Mouse (Mus musculus) intestine, embryonic 16.5 days (tissue): Measurements from ENCODE around the gene Tas2r123. TPM values are rescaled to one million over a fixed set of nuclear protein-coding genes. Genes with fewer than 3 reads are reported as not detected.

Experiments
- ATAC-seq: fragments of 200-750 bp; cut with Nextera tagmentation; 2 replicates; pipeline ENCODE4 v1.8.0; 2017; ENCODE audit warnings: moderate TSS enrichment, moderate library complexity
- H3K27ac ChIP-seq: fragments of 300-500 bp; sonication (generic); 2 replicates; pipeline ENCODE4 v1.5.1; 2014; ENCODE audit warnings: mild to moderate bottlenecking, low read length
- H3K27me3 ChIP-seq: fragments of 300-500 bp; sonication (generic); replicated peaks from 2 replicates; pipeline ENCODE4 v1.6.1; 2014; ENCODE audit warnings: low read length, control low read depth, mixed read lengths; ENCODE audit not compliant: control insufficient read depth, insufficient read depth
- H3K36me3 ChIP-seq: fragments of 300-500 bp; sonication (generic); 2 replicates; pipeline ENCODE4 v1.6.1; 2014; ENCODE audit warnings: low read length, control low read depth; ENCODE audit not compliant: control insufficient read depth, insufficient read depth
- H3K4me1 ChIP-seq: fragments of 300-500 bp; sonication (generic); 2 replicates; pipeline ENCODE4 v1.6.1; 2014; ENCODE audit warnings: low read length, control low read depth, mixed read lengths; ENCODE audit not compliant: control insufficient read depth, insufficient read depth
- H3K4me2 ChIP-seq: fragments of 300-500 bp; sonication (generic); 2 replicates; pipeline ENCODE4 v1.6.1; 2014; ENCODE audit warnings: low read depth, low read length, control low read depth
- H3K4me3 ChIP-seq: fragments of 300-500 bp; sonication (generic); 2 replicates; pipeline ENCODE4 v1.5.1; 2014; ENCODE audit warnings: mild to moderate bottlenecking, low read length
- H3K9ac ChIP-seq: fragments of 300-500 bp; sonication (generic); 2 replicates; pipeline ENCODE4 v1.6.1; 2014; ENCODE audit warnings: low read depth, low read length
- H3K9me3 ChIP-seq: fragments of 300-500 bp; sonication (generic); 2 replicates; pipeline ENCODE4 v1.6.1; 2016; ENCODE audit warnings: low read length, control low read depth; ENCODE audit not compliant: control insufficient read depth
- WGBS: fragments of 180-500 bp; shearing (Covaris S2); extraction: QIAGEN DNeasy Blood & Tissue Kit; methylation state at CpG from one replicate; pipeline ENCODE4 v1.1.7; 2014; 5-methylcytosine and 5-hydroxymethylcytosine counted together
- polyA plus RNA-seq: library from polyadenylated mRNA; unstranded; fragments of >200 nt; fragmentation: Nextera tagmentation; extraction: Ambion mirVana; gene quantifications from 2 replicates; pipeline ENCODE4 v1.2.1, GENCODE M21; 2015

Tas2r123 gene
- not detected in 2 replicates for polyA plus RNA-seq

- H3K27ac ChIP-seq: no peak within 1 kb of the TSS
- H3K4me2 ChIP-seq: no peak within 1 kb of the TSS
- H3K9me3 ChIP-seq: no peaks in the 10 kb centered on the region
- H3K36me3 ChIP-seq: no peaks in the 10 kb centered on the region
- no peaks in the 10 kb centered on the region for H3K27me3 ChIP-seq
- no peak for ATAC-seq
- H3K4me3 ChIP-seq: no peak within 1 kb of the TSS
- H3K9ac ChIP-seq: no peak within 1 kb of the TSS
- no peaks in the 10 kb centered on the region for H3K4me1 ChIP-seq
- 74% methylated on average over 1 of the region's 1 CpGs for WGBS
Measured at GRCm38 (mm10) chr6:132846842-132847241, at the start of gene Tas2r123. TSS of gene Tas2r123 (plus strand) at chr6:132847142.

GRCm38 (mm10) chr6:132802518-132802917 lies 44.4 kb upstream of the Tas2r123 start, which contains the start of gene Tas2r117:
TSS of gene Tas2r117 (plus strand) at chr6:132802818.
- H3K9me3 ChIP-seq: no peaks in the 10 kb centered on the region
- H3K4me3 ChIP-seq: no peak within 1 kb of the TSS
- WGBS: 74% methylated on average over 1 of the region's 1 CpGs
- no peak within 1 kb of the TSS for H3K9ac ChIP-seq
- no peaks in the 10 kb centered on the region for H3K27me3 ChIP-seq
- ATAC-seq: no peak
- no peaks in the 10 kb centered on the region for H3K36me3 ChIP-seq
- H3K4me2 ChIP-seq: no peak within 1 kb of the TSS
- no peaks in the 10 kb centered on the region for H3K4me1 ChIP-seq
- H3K27ac ChIP-seq: no peak within 1 kb of the TSS

- no peak within 1 kb of the TSS for H3K4me3 ChIP-seq
- H3K27ac ChIP-seq: no peak within 1 kb of the TSS
- no peak within 1 kb of the TSS for H3K9ac ChIP-seq
- H3K4me1 ChIP-seq: no peaks in the 10 kb centered on the region
- no peaks in the 10 kb centered on the region for H3K9me3 ChIP-seq
- WGBS: 75% methylated on average over 1 of the region's 1 CpGs
- no peak for ATAC-seq
- H3K27me3 ChIP-seq: no peaks in the 10 kb centered on the region
- H3K36me3 ChIP-seq: no peaks in the 10 kb centered on the region
- no peak within 1 kb of the TSS for H3K4me2 ChIP-seq
Measured at GRCm38 (mm10) chr6:132855138-132855537, 8.2 kb downstream of the Tas2r123 start, which contains the start of gene Tas2r116. TSS of gene Tas2r116 (plus strand) at chr6:132855438.

GRCm38 (mm10) chr6:132867708-132868107 lies 20.8 kb downstream of the Tas2r123 start, which contains the start of gene Tas2r110:
TSS of gene Tas2r110 (plus strand) at chr6:132868008.
- H3K9me3 ChIP-seq: no peaks in the 10 kb centered on the region
- ATAC-seq: no peak
- H3K27ac ChIP-seq: no peak within 1 kb of the TSS
- H3K9ac ChIP-seq: no peak within 1 kb of the TSS
- no peaks in the 10 kb centered on the region for H3K4me1 ChIP-seq
- H3K4me3 ChIP-seq: no peak within 1 kb of the TSS
- no peak within 1 kb of the TSS for H3K4me2 ChIP-seq
- H3K27me3 ChIP-seq: no peaks in the 10 kb centered on the region
- no peaks in the 10 kb centered on the region for H3K36me3 ChIP-seq

- H3K36me3 ChIP-seq: no peaks in the 10 kb centered on the region
- no peaks in the 10 kb centered on the region for H3K9me3 ChIP-seq
- H3K4me2 ChIP-seq: no peak within 1 kb of the TSS
- H3K4me1 ChIP-seq: no peaks in the 10 kb centered on the region
- ATAC-seq: no peak
- no peak within 1 kb of the TSS for H3K4me3 ChIP-seq
- 72% methylated on average over 1 of the region's 1 CpGs for WGBS
- H3K9ac ChIP-seq: no peak within 1 kb of the TSS
- no peaks in the 10 kb centered on the region for H3K27me3 ChIP-seq
- no peak within 1 kb of the TSS for H3K27ac ChIP-seq
Measured at GRCm38 (mm10) chr6:132892711-132893110, 45.8 kb downstream of the Tas2r123 start, which contains the start of gene Tas2r113. TSS of gene Tas2r113 (plus strand) at chr6:132893011.

Other genes with a start within 250 kb of the Tas2r123 start
- not detected in 2 replicates for gene A630073D07Rik, start 195.6 kb upstream of the Tas2r123 start, polyA plus RNA-seq
- not detected in 2 replicates for gene Tas2r120, start 190.2 kb upstream of the Tas2r123 start, polyA plus RNA-seq
- not detected in 2 replicates for gene Tas2r121, start 146.1 kb upstream of the Tas2r123 start, polyA plus RNA-seq
- gene Tas2r122, start 135.2 kb upstream of the Tas2r123 start, polyA plus RNA-seq: not detected in 2 replicates
- gene Tas2r115, start 109.1 kb upstream of the Tas2r123 start, polyA plus RNA-seq: not detected in 2 replicates
- gene Tas2r124, start 92.4 kb upstream of the Tas2r123 start, polyA plus RNA-seq: not detected in 2 replicates
- not detected in 2 replicates for gene Tas2r102, start 85.0 kb upstream of the Tas2r123 start, polyA plus RNA-seq
- not detected in 2 replicates for gene Tas2r136, start 69.0 kb upstream of the Tas2r123 start, polyA plus RNA-seq
- gene Tas2r117, start 44.3 kb upstream of the Tas2r123 start, polyA plus RNA-seq: not detected in 2 replicates
- not detected in 2 replicates for gene Tas2r116, start 8.3 kb downstream of the Tas2r123 start, polyA plus RNA-seq
- gene Tas2r110, start 20.9 kb downstream of the Tas2r123 start, polyA plus RNA-seq: not detected in 2 replicates
- not detected in 2 replicates for gene Tas2r113, start 45.9 kb downstream of the Tas2r123 start, polyA plus RNA-seq
- not detected in 2 replicates for gene Tas2r125, start 62.5 kb downstream of the Tas2r123 start, polyA plus RNA-seq
- gene Tas2r129, start 104.0 kb downstream of the Tas2r123 start, polyA plus RNA-seq: not detected in 2 replicates
- not detected in 2 replicates for gene Tas2r131, start 110.8 kb downstream of the Tas2r123 start, polyA plus RNA-seq
- not detected in 2 replicates for gene Tas2r109, start 133.8 kb downstream of the Tas2r123 start, polyA plus RNA-seq
- gene Tas2r103, start 190.0 kb downstream of the Tas2r123 start, polyA plus RNA-seq: not detected in 2 replicates
- gene Tas2r140, start 208.7 kb downstream of the Tas2r123 start, polyA plus RNA-seq: not detected in 2 replicates